Mouse (Mus musculus) heart, embryonic 10.5 days (tissue): ENCODE data around the gene Zbtb4. TPM values are rescaled to one million over a fixed set of nuclear protein-coding genes. Genes with fewer than 3 reads are reported as not detected.

ENCODE experiments used
- polyA plus RNA-seq: library from polyadenylated mRNA; unstranded; fragments of >200 nt; fragmentation: Nextera tagmentation; extraction: Ambion mirVana; gene quantifications from 2 replicates; pipeline ENCODE4 v1.2.1, GENCODE M21; 2016

Zbtb4 gene
- polyA plus RNA-seq, 1 experiment from 2014 or later: 2.4 TPM

Other genes with a start within 250 kb of the Zbtb4 start
- 0.18 and 0.95 TPM in 2 replicates for gene Dnah2, start 216.8 kb upstream of the Zbtb4 start, polyA plus RNA-seq
- 61.0 and 89.9 TPM in 2 replicates for gene Efnb3, start 205.7 kb upstream of the Zbtb4 start, polyA plus RNA-seq
- 27.2 and 32.4 TPM in 2 replicates for gene Wrap53, start 185.7 kb upstream of the Zbtb4 start, polyA plus RNA-seq
- 104 and 161 TPM in 2 replicates for gene Trp53, start 185.6 kb upstream of the Zbtb4 start, polyA plus RNA-seq
- gene Atp1b2, start 160.0 kb upstream of the Zbtb4 start, polyA plus RNA-seq: 15.6 and 24.1 TPM in 2 replicates
- gene Shbg, start 148.0 kb upstream of the Zbtb4 start, polyA plus RNA-seq: 0.25 and 7.5 TPM in 2 replicates
- gene Sat2, start 143.9 kb upstream of the Zbtb4 start, polyA plus RNA-seq: 18.8 and 21.8 TPM in 2 replicates
- 31.5 and 44.7 TPM in 2 replicates for gene Fxr2, start 132.9 kb upstream of the Zbtb4 start, polyA plus RNA-seq
- 0.15 TPM in 1 of 2 replicates, not detected in the other for gene Sox15, start 110.6 kb upstream of the Zbtb4 start, polyA plus RNA-seq
- gene Mpdu1, start 103.3 kb upstream of the Zbtb4 start, polyA plus RNA-seq: 62.1 and 63.7 TPM in 2 replicates
- 2.0 and 4.4 TPM in 2 replicates for gene Cd68, start 99.8 kb upstream of the Zbtb4 start, polyA plus RNA-seq
- gene Eif4a1, start 93.5 kb upstream of the Zbtb4 start, polyA plus RNA-seq: 481 and 586 TPM in 2 replicates
- 95.3 and 108 TPM in 2 replicates for gene Senp3, start 83.8 kb upstream of the Zbtb4 start, polyA plus RNA-seq
- 0.25 TPM in 1 of 2 replicates, not detected in the other for gene Tnfsf13, start 80.1 kb upstream of the Zbtb4 start, polyA plus RNA-seq
- gene Tnfsf12, start 70.1 kb upstream of the Zbtb4 start, polyA plus RNA-seq: 3.0 and 4.7 TPM in 2 replicates
- 1.8 and 2.2 TPM in 2 replicates for gene Tnfsfm13, start 69.8 kb upstream of the Zbtb4 start, polyA plus RNA-seq
- gene Polr2a, start 7.3 kb upstream of the Zbtb4 start, polyA plus RNA-seq: 24.9 and 29.6 TPM in 2 replicates
- 0.16 TPM in 1 of 2 replicates, not detected in the other for gene Slc35g3, start 3.9 kb upstream of the Zbtb4 start, polyA plus RNA-seq
- gene Chrnb1, start 30.0 kb downstream of the Zbtb4 start, polyA plus RNA-seq: 3.9 and 4.9 TPM in 2 replicates
- 0.97 and 1.1 TPM in 2 replicates for gene Fgf11, start 35.9 kb downstream of the Zbtb4 start, polyA plus RNA-seq
- 1.5 and 1.8 TPM in 2 replicates for gene Tmem102, start 39.7 kb downstream of the Zbtb4 start, polyA plus RNA-seq
- not detected in 2 replicates for gene Gm39566, start 49.4 kb downstream of the Zbtb4 start, polyA plus RNA-seq
- gene Spem2, start 52.6 kb downstream of the Zbtb4 start, polyA plus RNA-seq: 0.08 TPM in 1 of 2 replicates, not detected in the other
- not detected in 2 replicates for gene Spem1, start 56.3 kb downstream of the Zbtb4 start, polyA plus RNA-seq
- 1.3 and 3.7 TPM in 2 replicates for gene Nlgn2, start 71.9 kb downstream of the Zbtb4 start, polyA plus RNA-seq
- gene Tmem256, start 72.6 kb downstream of the Zbtb4 start, polyA plus RNA-seq: 294 and 327 TPM in 2 replicates
- gene Plscr3, start 80.5 kb downstream of the Zbtb4 start, polyA plus RNA-seq: 72.7 and 74.5 TPM in 2 replicates
- 0.28 and 1.2 TPM in 2 replicates for gene Tnk1, start 92.8 kb downstream of the Zbtb4 start, polyA plus RNA-seq
- not detected in 2 replicates for gene Tmem95, start 112.1 kb downstream of the Zbtb4 start, polyA plus RNA-seq
- gene Kctd11, start 115.5 kb downstream of the Zbtb4 start, polyA plus RNA-seq: 5.0 and 6.2 TPM in 2 replicates
- 10.6 and 16.2 TPM in 2 replicates for gene Acap1, start 129.6 kb downstream of the Zbtb4 start, polyA plus RNA-seq
- 5.5 and 8.7 TPM in 2 replicates for gene 2810408A11Rik, start 135.1 kb downstream of the Zbtb4 start, polyA plus RNA-seq
- 8.3 and 12.7 TPM in 2 replicates for gene Neurl4, start 135.2 kb downstream of the Zbtb4 start, polyA plus RNA-seq
- 55.2 and 69.4 TPM in 2 replicates for gene Gps2, start 148.0 kb downstream of the Zbtb4 start, polyA plus RNA-seq
- 2,011 and 2,470 TPM in 2 replicates for gene Eif5a, start 156.0 kb downstream of the Zbtb4 start, polyA plus RNA-seq
- gene Ybx2, start 169.9 kb downstream of the Zbtb4 start, polyA plus RNA-seq: 1.8 and 2.1 TPM in 2 replicates
- gene Slc2a4, start 182.3 kb downstream of the Zbtb4 start, polyA plus RNA-seq: 17.8 and 24.1 TPM in 2 replicates
- 4.7 and 22.3 TPM in 2 replicates for gene Cldn7, start 198.9 kb downstream of the Zbtb4 start, polyA plus RNA-seq
- 20.5 and 23.8 TPM in 2 replicates for gene Ctdnep1, start 215.2 kb downstream of the Zbtb4 start, polyA plus RNA-seq
- gene Elp5, start 216.6 kb downstream of the Zbtb4 start, polyA plus RNA-seq: 135 and 147 TPM in 2 replicates
- gene Gabarap, start 225.2 kb downstream of the Zbtb4 start, polyA plus RNA-seq: 365 and 379 TPM in 2 replicates
- 51.8 and 73.3 TPM in 2 replicates for gene Phf23, start 229.9 kb downstream of the Zbtb4 start, polyA plus RNA-seq
- 29.5 and 40.3 TPM in 2 replicates for gene Dvl2, start 234.7 kb downstream of the Zbtb4 start, polyA plus RNA-seq
- gene Acadvl, start 249.5 kb downstream of the Zbtb4 start, polyA plus RNA-seq: 79.1 and 102 TPM in 2 replicates